Mouse (Mus musculus) liver, embryonic 14.5 days (tissue): Measurements from ENCODE around the gene Sufu. TPM values are rescaled to one million over a fixed set of nuclear protein-coding genes. Genes with fewer than 3 reads are reported as not detected.
A peak's percentile ranks its signal among the peaks of the same experiment; 100 is the strongest.

ENCODE experiments used
- ATAC-seq: fragments of 200-750 bp; cut with Nextera tagmentation; 2 replicates; pipeline ENCODE4 v1.8.0; 2017; ENCODE audit warnings: moderate number of reproducible peaks, mild to moderate bottlenecking, moderate library complexity; ENCODE audit not compliant: insufficient read depth
- DNase-seq, 3 experiments: peaks; one replicate each; pipeline ENCODE4 v3.0.0-alpha.2; 2012 to 2013; ENCODE audit warnings: low read depth in 3 of 3, low spot score in 3 of 3
- H3K27ac ChIP-seq: fragments of 300-500 bp; sonication (generic); 2 replicates; pipeline ENCODE4 v1.5.1; 2014; ENCODE audit warnings: moderate library complexity, mild to moderate bottlenecking, control low read depth, inconsistent platforms
- H3K27me3 ChIP-seq: fragments of 300-500 bp; sonication (generic); 2 replicates; pipeline ENCODE4 v1.6.1; 2014; ENCODE audit warnings: mild to moderate bottlenecking, low read length, moderate library complexity; ENCODE audit not compliant: control insufficient read depth, insufficient read depth
- H3K36me3 ChIP-seq: fragments of 300-500 bp; sonication (generic); replicated peaks from 2 replicates; pipeline ENCODE4 v1.6.1; 2014; ENCODE audit warnings: low read depth; ENCODE audit not compliant: control insufficient read depth, insufficient read depth
- H3K4me1 ChIP-seq, 2 experiments: fragments of 200-500 bp in 1 of 2; fragments of 300-500 bp in 1 of 2; sonication (generic) in 1 of 2; replicated peaks; 2 replicates each; pipeline ENCODE4 v1.6.1; 2012 to 2014; ENCODE audit warnings: antibody characterized with exemption in 1 of 2, inconsistent platforms in 1 of 2, low read length in 1 of 2; ENCODE audit not compliant: control insufficient read depth in 2 of 2, insufficient read depth in 2 of 2
- H3K4me2 ChIP-seq: fragments of 300-500 bp; sonication (generic); 2 replicates; pipeline ENCODE4 v1.6.1; 2014; ENCODE audit warnings: low read depth, mild to moderate bottlenecking, control low read depth, moderate library complexity
- H3K4me3 ChIP-seq, 2 experiments: fragments of 200-500 bp in 1 of 2; fragments of 300-500 bp in 1 of 2; sonication (generic) in 1 of 2; 2 replicates each; pipeline ENCODE4 v1.5.1; 2012 to 2014; ENCODE audit warnings: low read depth in 2 of 2, low read length in 2 of 2, mild to moderate bottlenecking in 2 of 2, control low read depth in 1 of 2, inconsistent platforms in 1 of 2, moderate library complexity in 1 of 2; ENCODE audit not compliant: insufficient read depth in 1 of 2
- H3K9ac ChIP-seq: fragments of 300-500 bp; sonication (generic); replicated peaks from 2 replicates; pipeline ENCODE4 v1.6.1; 2014; ENCODE audit warnings: mild to moderate bottlenecking, control low read depth, moderate library complexity
- H3K9me3 ChIP-seq: fragments of 300-500 bp; sonication (generic); 2 replicates; pipeline ENCODE4 v1.6.1; 2016; ENCODE audit warnings: low read length, mixed read lengths; ENCODE audit not compliant: control insufficient read depth
- CTCF ChIP-seq: IDR thresholded peaks from 2 replicates; pipeline ENCODE4 v1.5.1; 2016; ENCODE audit warnings: antibody characterized with exemption, low read depth, control low read depth
- EP300 ChIP-seq: IDR thresholded peaks from 2 replicates; pipeline ENCODE4 v1.6.1; 2016; ENCODE audit warnings: antibody characterized with exemption, low read depth
- WGBS: fragments of 180-500 bp; shearing (Covaris S2); extraction: QIAGEN DNeasy Blood & Tissue Kit; methylation state at CpG from one replicate; pipeline ENCODE4 v1.1.7; 2014; ENCODE audit not compliant: insufficient replicate concordance; 5-methylcytosine and 5-hydroxymethylcytosine counted together
- polyA plus RNA-seq, 2 experiments: library from polyadenylated mRNA; depleted of rRNA in 1 of 2; stranded (reverse) in 1 of 2; unstranded in 1 of 2; fragments of >200 nt; fragmentation: Nextera tagmentation in 1 of 2; extraction: Ambion mirVana in 1 of 2; gene quantifications; 2 replicates each; pipeline versions ENCODE4 v1.2.1 to v1.2.3; 2012 to 2014

The Sufu gene
- polyA plus RNA-seq, 2 experiments: 3.6 to 4.2 TPM

DNA sequence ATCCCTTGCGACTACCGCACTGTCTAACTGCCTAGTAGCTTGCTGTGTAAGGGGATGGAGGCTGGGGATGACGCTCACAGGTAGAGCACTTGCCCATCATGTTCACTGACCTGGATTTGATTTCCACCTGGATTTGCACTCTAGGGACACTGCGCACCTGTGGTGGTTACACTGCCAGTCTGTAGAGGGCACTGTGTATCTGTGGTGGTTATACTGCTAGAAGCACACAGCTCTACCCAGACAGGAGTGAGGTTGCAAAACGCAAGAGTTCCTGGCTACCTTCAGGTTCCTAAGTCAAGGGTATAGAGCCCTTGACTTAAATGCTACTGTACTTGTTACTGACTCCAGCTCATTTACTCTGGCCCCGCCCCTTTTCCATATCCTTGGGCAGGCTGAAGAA lies 141.5 kb downstream of the Sufu start:
- H3K4me3 ChIP-seq: no peak overlapping the region
- no peaks in the 10 kb centered on the region for H3K9me3 ChIP-seq
- peak; percentile 73 for TF ChIP-seq CTCF
- TF ChIP-seq EP300: no peak
- H3K27me3 ChIP-seq: no peaks in the 10 kb centered on the region
- no peak overlapping the region for H3K9ac ChIP-seq
- no peak for ATAC-seq
- H3K4me2 ChIP-seq: no peak overlapping the region
- H3K36me3 ChIP-seq: no peaks in the 10 kb centered on the region
- 75% methylated on average over 6 of the region's 6 CpGs for WGBS
- H3K4me1 ChIP-seq: peaks cover 0 to 3% of the 10 kb centered on the region in 2 experiments; a peak in 1 of 4 replicates
- H3K27ac ChIP-seq: no peak overlapping the region
- DNase-seq: no peak

Other genes starting within 250 kb of the Sufu start
- not detected in 2 replicates for gene Pitx3, start 248.6 kb upstream of the Sufu start, polyA plus RNA-seq (2012; rRNA removed)
- not detected in 2 replicates for gene Pitx3, start 248.6 kb upstream of the Sufu start, polyA plus RNA-seq (2014; fragmentation: Nextera tagmentation; extraction: Ambion mirVana)
- gene Gbf1, start 244.4 kb upstream of the Sufu start, polyA plus RNA-seq (2012; rRNA removed): 14.6 and 17.4 TPM in 2 replicates
- gene Gbf1, start 244.4 kb upstream of the Sufu start, polyA plus RNA-seq (2014; fragmentation: Nextera tagmentation; extraction: Ambion mirVana): 11.2 and 14.0 TPM in 2 replicates
- gene Nfkb2, start 92.6 kb upstream of the Sufu start, polyA plus RNA-seq (2012; rRNA removed): 4.0 and 4.5 TPM in 2 replicates
- gene Nfkb2, start 92.6 kb upstream of the Sufu start, polyA plus RNA-seq (2014; fragmentation: Nextera tagmentation; extraction: Ambion mirVana): 2.6 and 3.9 TPM in 2 replicates
- gene Psd, start 69.7 kb upstream of the Sufu start, polyA plus RNA-seq (2012; rRNA removed): 4.9 and 5.9 TPM in 2 replicates
- gene Psd, start 69.7 kb upstream of the Sufu start, polyA plus RNA-seq (2014; fragmentation: Nextera tagmentation; extraction: Ambion mirVana): 4.9 and 6.2 TPM in 2 replicates
- 6.3 and 8.0 TPM in 2 replicates for gene Fbxl15, start 68.7 kb upstream of the Sufu start, polyA plus RNA-seq (2012; rRNA removed)
- gene Fbxl15, start 68.7 kb upstream of the Sufu start, polyA plus RNA-seq (2014; fragmentation: Nextera tagmentation; extraction: Ambion mirVana): 10.0 and 12.5 TPM in 2 replicates
- 35.3 and 54.9 TPM in 2 replicates for gene Cuedc2, start 58.2 kb upstream of the Sufu start, polyA plus RNA-seq (2012; rRNA removed)
- gene Cuedc2, start 58.2 kb upstream of the Sufu start, polyA plus RNA-seq (2014; fragmentation: Nextera tagmentation; extraction: Ambion mirVana): 76.6 and 79.2 TPM in 2 replicates
- gene Mfsd13a, start 55.8 kb upstream of the Sufu start, polyA plus RNA-seq (2012; rRNA removed): 9.5 and 12.5 TPM in 2 replicates
- 8.3 and 9.5 TPM in 2 replicates for gene Mfsd13a, start 55.8 kb upstream of the Sufu start, polyA plus RNA-seq (2014; fragmentation: Nextera tagmentation; extraction: Ambion mirVana)
- 0.17 and 0.21 TPM in 2 replicates for gene 2310034G01Rik, start 46.6 kb upstream of the Sufu start, polyA plus RNA-seq (2012; rRNA removed)
- gene 2310034G01Rik, start 46.6 kb upstream of the Sufu start, polyA plus RNA-seq (2014; fragmentation: Nextera tagmentation; extraction: Ambion mirVana): 0.16 and 0.74 TPM in 2 replicates
- gene Actr1a, start 1.1 kb upstream of the Sufu start, polyA plus RNA-seq (2012; rRNA removed): 23.5 and 28.1 TPM in 2 replicates
- 47.0 and 51.4 TPM in 2 replicates for gene Actr1a, start 1.1 kb upstream of the Sufu start, polyA plus RNA-seq (2014; fragmentation: Nextera tagmentation; extraction: Ambion mirVana)
- 7.3 and 7.7 TPM in 2 replicates for gene Trim8, start 104.8 kb downstream of the Sufu start, polyA plus RNA-seq (2012; rRNA removed)
- 7.5 and 10.1 TPM in 2 replicates for gene Trim8, start 104.8 kb downstream of the Sufu start, polyA plus RNA-seq (2014; fragmentation: Nextera tagmentation; extraction: Ambion mirVana)
- gene Arl3, start 176.3 kb downstream of the Sufu start, polyA plus RNA-seq (2012; rRNA removed): 14.7 and 27.6 TPM in 2 replicates
- gene Arl3, start 176.3 kb downstream of the Sufu start, polyA plus RNA-seq (2014; fragmentation: Nextera tagmentation; extraction: Ambion mirVana): 17.1 and 17.6 TPM in 2 replicates
- gene Sfxn2, start 176.5 kb downstream of the Sufu start, polyA plus RNA-seq (2012; rRNA removed): 5.8 and 7.4 TPM in 2 replicates
- gene Sfxn2, start 176.5 kb downstream of the Sufu start, polyA plus RNA-seq (2014; fragmentation: Nextera tagmentation; extraction: Ambion mirVana): 15.0 and 15.9 TPM in 2 replicates
- gene Wbp1l, start 202.2 kb downstream of the Sufu start, polyA plus RNA-seq (2012; rRNA removed): 10.6 and 10.7 TPM in 2 replicates
- 9.8 and 11.8 TPM in 2 replicates for gene Wbp1l, start 202.2 kb downstream of the Sufu start, polyA plus RNA-seq (2014; fragmentation: Nextera tagmentation; extraction: Ambion mirVana)